Mouse (Mus musculus) testis, adult 2 months (tissue): ENCODE data around the gene Iars2.

Source experiments
- CTCF ChIP-seq: fragments of 200-500 bp; IDR thresholded peaks from 2 replicates; pipeline ENCODE4 v1.5.1; 2012; ENCODE audit warnings: low read depth, mild to moderate bottlenecking, inconsistent platforms, low read length, moderate library complexity; ENCODE audit not compliant: control insufficient read depth, insufficient read depth, insufficient replicate concordance
- POLR2A ChIP-seq: fragments of 200-500 bp; IDR thresholded peaks from 2 replicates; pipeline ENCODE4 v1.6.1; 2012; ENCODE audit warnings: low read depth, mild to moderate bottlenecking, inconsistent platforms, low read length, moderate library complexity; ENCODE audit not compliant: control insufficient read depth

DNA sequence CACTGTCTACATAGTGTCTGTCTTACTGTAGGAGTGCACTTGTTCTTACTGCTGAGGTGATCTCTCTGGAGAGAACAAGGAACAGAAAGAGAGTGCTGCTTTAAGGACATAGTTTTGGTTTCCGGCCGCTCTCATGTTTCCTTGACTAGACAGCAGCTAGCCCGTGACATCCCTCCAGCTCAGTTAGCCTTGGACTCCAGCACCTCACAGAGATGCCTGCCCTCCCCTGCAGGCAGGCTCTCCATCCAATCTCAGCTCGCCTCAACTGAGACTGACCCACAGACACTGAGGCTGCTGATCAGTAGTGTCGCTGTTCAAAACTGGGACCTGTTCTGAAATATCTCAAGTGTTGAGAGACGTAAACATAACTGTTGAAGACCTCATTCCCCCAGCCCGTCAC is 53.2 kb downstream of the Iars2 start:
- TF ChIP-seq POLR2A = no peak
- TF ChIP-seq CTCF = no peak
